In the genomic region with DNA sequence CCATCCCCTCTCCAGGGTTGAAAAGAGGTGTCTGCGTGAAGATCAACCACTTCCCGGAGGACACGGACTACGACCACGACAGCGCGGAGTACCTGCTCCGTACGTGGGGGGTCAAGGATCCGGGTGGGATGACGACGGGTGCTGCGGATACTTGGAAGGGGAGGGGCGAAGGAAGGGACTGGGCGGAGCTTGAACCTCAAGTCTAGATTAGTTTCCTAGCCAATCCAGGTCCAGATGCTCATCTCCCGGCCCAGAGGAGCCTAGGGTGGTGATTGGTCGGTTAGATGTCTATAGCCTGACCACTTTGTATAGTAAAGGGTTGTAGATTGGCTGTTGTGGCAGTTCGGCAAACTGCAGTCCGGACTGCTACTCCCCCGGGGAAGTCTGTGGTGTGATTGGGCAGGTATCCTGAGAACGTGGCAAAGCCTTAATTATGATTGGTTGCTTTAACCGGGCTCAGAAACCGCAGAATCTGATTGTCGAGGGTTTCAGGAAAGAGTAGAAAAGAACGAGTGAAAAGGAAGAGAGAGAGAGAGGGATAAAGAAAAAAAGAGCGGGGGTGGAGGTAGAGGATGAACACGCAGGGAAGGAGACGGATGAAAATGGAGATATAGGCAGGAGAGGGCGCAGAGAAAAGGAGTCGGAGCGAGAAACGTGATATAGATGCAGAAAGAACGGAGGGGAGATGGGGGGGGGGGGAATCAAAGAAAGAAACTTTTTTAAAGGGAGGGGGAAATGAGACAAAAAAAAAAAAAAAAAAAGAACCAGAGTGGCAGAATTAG, we compare ENCODE assay signal across 7 mouse cellular contexts. TPM values are rescaled to one million over a fixed set of nuclear protein-coding genes. Genes with fewer than 3 reads are reported as not detected.
DNase-seq lines count a peak whose midpoint lies in the region; ATAC-seq and TF ChIP-seq lines count a peak whose summit lies in the region.

No protein-coding gene starts in this region.

- no peaks in the 10 kb centered on the region for H3K27me3 ChIP-seq in ES-Bruce4 (ENCODE audit: control insufficient read depth, insufficient read depth, low read length, poor library complexity, severe bottlenecking)
- H3K27me3 ChIP-seq in heart, embryonic 16.5 days (ENCODE audit: control insufficient read depth, insufficient read depth, low read length): peaks cover 52% of the 10 kb centered on the region
- peaks cover 20% of the 10 kb centered on the region for H3K27me3 ChIP-seq in midbrain, embryonic 16.5 days (ENCODE audit: control insufficient read depth, insufficient read depth, low read depth, low read length)

- WGBS in heart, embryonic 16.5 days: 1% methylated on average over 33 of the region's 33 CpGs
- WGBS in midbrain, embryonic 16.5 days: under 1% methylated on average over 33 of the region's 33 CpGs

- H3K9me3 ChIP-seq in ES-Bruce4 (replicated peaks; ENCODE audit: control insufficient read depth, insufficient read depth, low read length, poor library complexity, severe bottlenecking): no peaks in the 10 kb centered on the region
- H3K9me3 ChIP-seq in heart, embryonic 16.5 days (replicated peaks; ENCODE audit: control insufficient read depth, low read length): no peaks in the 10 kb centered on the region
- no peaks in the 10 kb centered on the region for H3K9me3 ChIP-seq in midbrain, embryonic 16.5 days (replicated peaks; ENCODE audit: control insufficient read depth, low read length, poor library complexity, severe bottlenecking)

- H3K27ac ChIP-seq in ES-Bruce4 (ENCODE audit: insufficient read depth, low read length): peak overlapping the region; percentile 40
- H3K27ac ChIP-seq in heart, embryonic 16.5 days (ENCODE audit: low read length): no peak overlapping the region
- no peak overlapping the region for H3K27ac ChIP-seq in midbrain, embryonic 16.5 days (ENCODE audit: low read length)

- TF ChIP-seq EP300 in ES-Bruce4 (IDR thresholded peaks at IDR 0.05; ENCODE audit: insufficient read depth, low read depth, low read length): peak; percentile 53; the same call in 1 of the 2 replicates

- ATAC-seq in heart, embryonic 16.5 days (replicated peaks; ENCODE audit: extremely low read depth, insufficient read depth, low FRiP score): peak; percentile 40
- ATAC-seq in midbrain, embryonic 16.5 days: peak; percentile 86

- H3K9ac ChIP-seq in ES-Bruce4 (ENCODE audit: low read depth, poor library complexity, severe bottlenecking): peak overlapping the region; percentile 95
- H3K9ac ChIP-seq in heart, embryonic 16.5 days (ENCODE audit: low read length): no peak overlapping the region
- peak overlapping the region; percentile 1; the same call in 1 of the 2 replicates for H3K9ac ChIP-seq in midbrain, embryonic 16.5 days (ENCODE audit: low read depth, low read length)

- H3K4me3 ChIP-seq in ES-Bruce4 (ENCODE audit: low read depth, low read length): peak overlapping the region; percentile 81
- H3K4me3 ChIP-seq in heart, embryonic 16.5 days (ENCODE audit: low read length): peak overlapping the region; percentile 35
- H3K4me3 ChIP-seq in midbrain, embryonic 16.5 days (ENCODE audit: low read depth, low read length): peak overlapping the region; percentile 34

- no peak for TF ChIP-seq POLR2A in ES-Bruce4 (IDR thresholded peaks at IDR 0.05; ENCODE audit: insufficient read depth, low read length)

- TF ChIP-seq CTCF in ES-Bruce4 (IDR thresholded peaks at IDR 0.05; ENCODE audit: low read depth, low read length): no peak

- H3K4me1 ChIP-seq in ES-Bruce4 (ENCODE audit: control insufficient read depth, insufficient read depth, low read length): peaks cover 6% of the 10 kb centered on the region
- H3K4me1 ChIP-seq in heart, embryonic 16.5 days (ENCODE audit: control insufficient read depth, insufficient read depth, low read length): peaks cover 15% of the 10 kb centered on the region
- H3K4me1 ChIP-seq in midbrain, embryonic 16.5 days (ENCODE audit: control insufficient read depth, insufficient read depth, low read length): peaks cover 20% of the 10 kb centered on the region

- no peaks in the 10 kb centered on the region for H3K36me3 ChIP-seq in ES-Bruce4 (ENCODE audit: control insufficient read depth, insufficient read depth, low read length, poor library complexity, severe bottlenecking)
- H3K36me3 ChIP-seq in heart, embryonic 16.5 days (ENCODE audit: control insufficient read depth, insufficient read depth): no peaks in the 10 kb centered on the region
- no peaks in the 10 kb centered on the region for H3K36me3 ChIP-seq in midbrain, embryonic 16.5 days (ENCODE audit: control insufficient read depth, insufficient read depth, low read length)

- peak overlapping the region; percentile 66 for H3K4me2 ChIP-seq in heart, embryonic 16.5 days (ENCODE audit: low read depth, low read length)
- H3K4me2 ChIP-seq in midbrain, embryonic 16.5 days (ENCODE audit: low read length): peak overlapping the region; percentile 83

- peak; percentile 24 to 37 for DNase-seq in B cell, adult 2 months
- DNase-seq in cerebellum, postnatal 10 days: peak; percentile 77 to 79
- peak; percentile 73 for DNase-seq in left cerebral cortex, postnatal 4 days
- DNase-seq in gastrocnemius, postnatal 4 days (ENCODE audit: low spot score in 2 of 2): no peak

- intact Hi-C loops in left cerebral cortex, postnatal 4 days (cut with DNase I): no loop called here

RNA-seq across cellular contexts. Expression of a gene that starts 12.6 kb away (rescaled TPM):
- 16.6 and 17.6 TPM in 2 replicates for polyA plus RNA-seq in ES-Bruce4 (2011; ENCODE audit: insufficient read depth, insufficient read length, low read depth, missing spikeins)
- 15.5 and 18.9 TPM in 2 replicates for polyA plus RNA-seq in heart, embryonic 16.5 days (2015; fragmentation: Nextera tagmentation; extraction: Ambion mirVana)
- total RNA-seq in left cerebral cortex, postnatal 4 days (2021): 1 to 10 TPM in 1 of 2 experiments, under 1 TPM in 1; 0.91 to 1.2 TPM
- polyA plus RNA-seq in midbrain, embryonic 16.5 days (2015; fragmentation: Nextera tagmentation; extraction: Ambion mirVana): 0.10 TPM in 1 of 2 replicates, not detected in the other
- 10 to 100 TPM; 76.0 to 76.4 TPM for total RNA-seq in gastrocnemius, postnatal 4 days (2021)

RNA-seq across cellular contexts. Expression of a gene that starts 20.9 kb away (rescaled TPM):
- polyA plus RNA-seq in ES-Bruce4 (2011; ENCODE audit: insufficient read depth, insufficient read length, low read depth, missing spikeins): 5.2 and 7.6 TPM in 2 replicates
- polyA plus RNA-seq in heart, embryonic 16.5 days (2015; fragmentation: Nextera tagmentation; extraction: Ambion mirVana): 0.07 and 0.46 TPM in 2 replicates
- total RNA-seq in left cerebral cortex, postnatal 4 days (2021): 100 to 1,000 TPM; 102 to 111 TPM
- polyA plus RNA-seq in midbrain, embryonic 16.5 days (2015; fragmentation: Nextera tagmentation; extraction: Ambion mirVana): 13.3 and 17.3 TPM in 2 replicates
- total RNA-seq in gastrocnemius, postnatal 4 days (2021): not detected

Comparison
In these comparisons a context has a peak if more than half of its experiments do, and no peak if none do; other contexts are left out.
1. DNase-seq: peak in B cell, adult 2 months (2 of 2), cerebellum, postnatal 10 days (2 of 2) and left cerebral cortex, postnatal 4 days (single experiment); none in gastrocnemius, postnatal 4 days (0 of 2).
2. RNA of a gene that starts 12.6 kb away (polyA plus RNA-seq): 16.6 to 17.6 TPM in ES-Bruce4 and 15.5 to 18.9 TPM in heart, embryonic 16.5 days; 0.10 TPM in midbrain, embryonic 16.5 days; every median in the first group is over 10 times any median in the second.
3. Peak in every context shown above with its lines, with median percentiles within 50 percentile points of each other: H3K4me3 ChIP-seq.